Mouse (Mus musculus) mouse embryonic stem cell (cell line): ENCODE data around the gene Snx29.

Experiments
- in situ Hi-C, 2 experiments: fragments of 300-500 bp; cut with MboI; formaldehyde crosslinking; loops; 1 replicate in 1 of 2; 3 replicates in 1 of 2; pipeline ENCODE4 v1.14.3; 2019 to 2020; ENCODE audit warnings: low sequenced_read_pairs in 2 of 2, low pct_unique_long_range_greater_than_20kb in 1 of 2, mixed read lengths in 1 of 2; ENCODE audit not compliant: unreplicated experiment in 1 of 2

Gene Snx29

GRCm38 (mm10) chr16:11468533-11469179 is 145.9 kb downstream of the Snx29 start:
- in situ Hi-C loops: no loop called here

DNA sequence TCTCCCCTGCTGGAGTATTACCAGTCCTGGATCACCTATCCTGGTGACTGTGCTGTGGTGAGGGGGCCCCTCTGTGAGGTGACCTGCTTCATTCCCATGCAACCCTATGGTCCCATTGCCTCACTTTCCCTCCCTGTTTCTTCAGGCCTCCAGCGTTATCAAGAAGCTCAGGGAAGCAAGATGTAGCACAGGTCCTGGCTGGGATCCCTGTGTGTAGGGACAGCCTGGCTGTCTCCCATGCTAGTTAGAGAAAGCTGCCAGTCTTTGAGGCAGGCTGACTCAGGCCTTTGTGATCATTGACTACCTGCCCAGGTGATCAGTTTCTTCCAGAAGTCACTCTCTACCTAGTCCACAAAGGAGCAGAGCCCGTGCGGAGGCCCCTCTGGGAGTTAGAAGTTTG is 146.8 kb downstream of the Snx29 start:
- in situ Hi-C loops: no loop called here

DNA sequence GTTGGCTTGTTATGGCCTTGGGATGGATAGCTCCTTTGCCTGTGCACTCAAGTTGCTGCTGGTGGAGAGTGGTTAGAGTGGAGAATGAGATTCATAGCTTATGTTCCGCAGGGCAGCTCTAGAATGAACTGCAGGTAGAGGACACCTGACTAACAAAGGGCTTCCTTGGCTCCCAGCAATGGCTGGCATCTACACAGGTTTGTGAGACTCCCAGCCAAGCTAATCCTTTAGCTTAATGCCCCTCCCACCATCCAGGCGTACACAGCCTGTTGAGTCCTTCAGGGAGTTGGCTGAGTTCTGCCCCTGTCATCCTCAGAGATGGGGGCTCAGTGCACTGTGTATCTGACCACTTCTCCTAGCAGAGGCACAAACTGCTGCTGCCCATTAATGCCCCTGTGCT is 148.5 kb downstream of the Snx29 start:
- in situ Hi-C loops: no loop called here

DNA sequence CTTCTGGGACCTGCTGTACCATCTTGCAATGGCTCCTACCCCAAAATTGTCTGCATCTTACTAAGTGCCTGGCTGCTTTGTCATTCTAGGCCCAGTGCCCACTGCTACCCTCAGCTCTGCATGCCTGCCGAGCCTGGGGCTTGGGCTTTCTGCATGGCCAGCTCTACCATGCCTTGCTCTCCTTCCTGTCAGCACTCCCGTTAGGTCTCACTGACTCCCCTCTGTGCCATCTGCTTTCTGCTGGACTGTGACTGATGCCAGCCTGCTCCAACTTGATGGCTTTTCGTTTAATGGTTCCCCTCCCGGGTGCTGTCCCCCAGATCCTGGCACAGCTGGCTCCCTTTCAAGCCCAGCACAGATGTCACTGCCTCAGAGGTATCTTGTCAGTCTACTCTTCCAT is 150.1 kb downstream of the Snx29 start:
- in situ Hi-C loops: no loop called here

DNA sequence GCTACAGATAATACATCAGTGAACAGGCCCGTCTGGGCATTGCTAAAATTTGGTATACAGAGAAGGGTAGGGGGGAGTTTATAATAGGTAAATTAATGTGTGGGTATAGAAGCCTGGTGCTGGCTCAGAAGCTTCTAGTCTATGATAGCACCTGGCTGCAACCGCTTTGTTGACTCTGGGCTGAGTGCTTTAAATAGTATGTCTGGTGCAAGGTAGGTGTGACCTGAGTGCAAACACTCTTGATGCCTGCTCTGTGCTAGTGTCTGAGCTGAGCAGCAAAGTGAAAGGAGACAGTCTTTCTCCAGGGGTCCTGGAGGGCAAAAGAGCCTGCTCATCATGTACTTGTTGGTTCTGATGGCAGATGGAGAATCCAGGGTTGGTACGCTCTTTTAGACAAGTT is 150.8 kb downstream of the Snx29 start:
- in situ Hi-C loops: no loop called here

DNA sequence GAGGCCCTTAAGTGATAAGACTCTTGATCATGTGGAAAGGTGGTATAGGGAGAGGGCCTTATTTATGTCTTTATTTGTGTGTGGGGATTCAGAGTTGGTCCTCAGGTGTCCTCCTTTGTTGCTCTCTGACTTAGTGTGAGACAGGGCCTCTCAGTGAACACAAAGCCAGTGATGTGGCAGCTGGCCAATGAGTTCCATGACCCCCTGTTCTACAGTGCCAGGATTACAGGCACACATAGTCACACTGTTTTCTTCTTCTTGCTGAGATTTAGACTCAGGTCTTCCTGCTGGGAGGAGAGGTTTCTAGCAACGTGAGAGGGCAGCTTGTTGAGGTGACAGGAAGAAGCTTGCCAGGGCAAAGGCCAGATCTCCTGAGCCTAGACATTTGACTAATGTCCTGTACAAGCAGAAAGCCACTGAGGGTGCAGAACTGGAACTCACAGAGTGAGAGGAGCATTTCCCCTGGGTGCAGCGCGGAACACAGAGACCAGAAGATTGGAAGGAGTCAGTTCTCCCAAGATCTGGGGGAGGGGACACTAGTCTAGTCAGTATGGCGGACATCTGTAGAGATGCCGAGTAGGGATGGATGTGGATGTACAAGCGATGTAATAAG is 151.3 kb downstream of the Snx29 start:
- in situ Hi-C loops: no loop called here

DNA sequence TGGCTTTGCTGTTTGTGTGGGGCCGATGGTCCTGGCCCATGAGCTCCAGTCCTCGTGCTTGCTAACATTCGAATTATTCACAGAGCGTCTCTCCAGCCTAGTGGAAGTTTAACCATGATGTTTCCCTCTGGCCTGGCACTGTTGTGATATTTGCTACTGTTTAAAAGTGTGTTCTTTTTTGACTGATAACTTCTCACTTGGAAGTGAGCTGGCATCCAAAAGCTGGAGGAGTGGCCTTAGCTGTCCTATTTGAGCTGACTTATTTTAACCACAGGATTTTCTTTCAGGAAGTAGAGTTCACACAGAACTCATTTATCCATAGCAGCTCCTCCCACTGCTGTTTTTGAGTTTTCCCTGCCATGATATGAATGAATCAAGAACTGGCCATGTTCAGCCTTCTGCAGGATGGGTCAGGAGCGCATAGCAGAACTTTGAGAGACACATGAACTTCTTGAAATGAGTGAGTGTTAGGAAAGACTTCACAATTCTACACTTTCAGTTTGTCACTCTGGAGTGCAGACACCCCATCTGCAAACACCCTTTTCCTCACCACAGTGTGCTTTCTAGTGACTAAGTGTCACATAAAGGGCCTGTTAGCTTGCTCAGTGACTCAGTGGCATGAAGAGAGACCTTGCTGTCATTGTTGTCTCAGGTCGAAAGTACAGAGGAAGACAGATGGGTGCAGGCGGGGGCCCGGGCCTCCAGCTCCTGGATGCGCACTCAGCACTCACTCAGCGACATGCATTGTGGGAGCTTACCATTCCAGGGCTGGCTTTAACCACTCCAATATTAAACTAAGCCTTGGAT is 152.6 kb downstream of the Snx29 start:
- in situ Hi-C loops: no loop called here

GRCm38 (mm10) chr16:11476314-11476713 is 153.6 kb downstream of the Snx29 start:
- in situ Hi-C loops: no loop called here

- in situ Hi-C loops: no loop called here
Observed at GRCm38 (mm10) chr16:11476968-11477367, 154.3 kb downstream of the Snx29 start.

- in situ Hi-C loops: no loop called here
Observed at GRCm38 (mm10) chr16:11477591-11477990, 154.9 kb downstream of the Snx29 start.

DNA sequence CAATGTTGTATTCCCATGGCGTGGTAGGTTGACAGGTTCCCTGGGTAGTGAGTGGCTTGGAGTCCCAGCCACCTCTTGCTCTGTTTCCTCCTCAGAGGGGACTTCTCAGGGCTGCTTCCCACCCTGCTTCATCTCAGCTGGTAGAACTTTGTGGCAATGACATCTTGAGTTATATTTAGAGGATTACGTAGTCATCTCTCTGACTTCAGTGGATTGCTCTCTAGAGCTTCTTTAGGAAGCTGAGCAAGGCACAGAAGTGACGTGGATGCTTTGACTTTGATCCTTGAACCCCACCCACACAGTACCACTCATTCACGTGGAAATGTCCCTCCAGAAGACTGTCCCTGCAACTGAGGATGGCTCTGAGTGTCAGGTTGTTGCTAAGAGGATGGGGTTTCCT is 156.9 kb downstream of the Snx29 start:
- in situ Hi-C loops: no loop called here

- in situ Hi-C loops: no loop called here
Observed at GRCm38 (mm10) chr16:11482189-11482588, 159.5 kb downstream of the Snx29 start.

- in situ Hi-C loops: no loop called here
Observed at GRCm38 (mm10) chr16:11494895-11495294, 172.2 kb downstream of the Snx29 start.

DNA sequence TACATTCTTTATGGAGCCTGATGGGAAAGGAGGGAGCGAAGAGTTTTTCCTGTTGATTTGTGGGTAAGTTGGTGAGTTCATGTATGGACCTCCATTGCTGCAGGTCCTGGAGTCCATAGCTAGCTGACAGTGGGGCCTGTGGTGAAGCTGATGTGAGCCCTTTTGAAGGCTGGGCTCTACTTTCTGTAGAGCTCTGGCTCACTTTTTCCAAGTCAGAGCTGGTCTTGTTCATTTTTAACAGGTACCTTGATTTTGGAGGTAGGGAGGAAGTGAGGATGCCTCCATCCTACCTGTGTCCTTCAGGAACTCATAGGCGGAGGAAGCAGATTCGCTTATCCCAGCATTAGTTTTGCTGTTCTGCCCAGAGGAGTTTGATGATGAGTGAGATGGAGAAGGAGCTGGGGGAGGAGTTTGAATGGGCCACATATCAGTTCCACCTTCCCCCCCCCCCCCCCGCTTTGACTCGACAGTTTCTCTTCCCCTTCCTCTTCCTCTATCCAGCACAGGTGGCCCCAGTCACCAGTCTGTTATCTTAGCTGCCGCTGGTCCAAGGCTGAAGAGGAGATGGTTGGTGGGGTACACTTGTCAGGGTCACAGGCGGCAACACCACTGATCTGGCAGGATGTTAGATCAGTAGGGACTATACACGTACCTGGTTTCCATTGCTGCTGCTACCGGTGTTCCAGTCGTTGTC is 173.4 kb downstream of the Snx29 start:
- in situ Hi-C loops: no loop called here

- in situ Hi-C loops: no loop called here
Observed at GRCm38 (mm10) chr16:11496721-11497120, 174.0 kb downstream of the Snx29 start.

- in situ Hi-C loops: no loop called here
Observed at GRCm38 (mm10) chr16:11500061-11500460, 177.4 kb downstream of the Snx29 start.

DNA sequence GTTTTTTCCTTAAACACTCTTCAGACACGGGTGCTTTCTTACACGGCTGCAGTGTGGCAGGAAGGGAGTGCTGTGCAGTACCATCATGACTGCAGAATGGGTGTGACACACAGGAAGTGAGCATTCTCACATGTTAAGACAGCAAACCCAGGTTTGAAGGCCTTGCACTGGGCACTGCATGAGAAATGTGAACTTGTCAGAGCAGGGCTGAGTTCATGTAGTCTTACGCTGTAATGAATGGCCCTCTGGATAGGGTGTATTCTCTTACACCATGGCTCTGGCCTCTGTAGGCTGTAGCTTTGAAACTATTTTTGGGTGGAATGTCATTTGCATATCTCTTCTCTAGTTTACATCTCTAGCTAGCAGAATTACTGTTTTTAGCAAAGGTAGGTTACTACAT is 178.4 kb downstream of the Snx29 start:
- in situ Hi-C loops: no loop called here

DNA sequence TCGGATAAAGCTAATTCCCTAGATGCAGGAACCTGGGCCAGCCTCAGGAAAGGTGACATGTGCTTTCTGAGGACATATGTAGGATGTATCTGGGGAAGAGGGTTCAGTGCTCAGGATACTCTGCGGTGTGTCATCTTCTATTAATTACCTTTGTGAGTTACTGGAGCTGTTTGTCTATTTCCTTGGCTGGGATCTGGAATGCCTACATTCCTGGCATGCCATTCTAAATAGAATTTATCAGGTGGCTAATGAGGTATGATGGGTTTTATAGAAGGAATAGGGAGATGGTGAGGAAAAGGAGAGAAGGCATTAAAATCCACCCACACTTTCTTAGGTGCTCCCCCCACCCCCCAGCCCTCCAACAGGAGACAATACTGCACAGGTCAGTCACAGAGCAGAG is 178.9 kb downstream of the Snx29 start:
- in situ Hi-C loops: no loop called here
